Mouse (Mus musculus): ENCODE measurements around the gene Alx3. TPM values are rescaled to one million over a fixed set of nuclear protein-coding genes. Genes with fewer than 3 reads are reported as not detected.

Alx3 gene
- polyA plus RNA-seq, 1 experiment = not detected

DNA sequence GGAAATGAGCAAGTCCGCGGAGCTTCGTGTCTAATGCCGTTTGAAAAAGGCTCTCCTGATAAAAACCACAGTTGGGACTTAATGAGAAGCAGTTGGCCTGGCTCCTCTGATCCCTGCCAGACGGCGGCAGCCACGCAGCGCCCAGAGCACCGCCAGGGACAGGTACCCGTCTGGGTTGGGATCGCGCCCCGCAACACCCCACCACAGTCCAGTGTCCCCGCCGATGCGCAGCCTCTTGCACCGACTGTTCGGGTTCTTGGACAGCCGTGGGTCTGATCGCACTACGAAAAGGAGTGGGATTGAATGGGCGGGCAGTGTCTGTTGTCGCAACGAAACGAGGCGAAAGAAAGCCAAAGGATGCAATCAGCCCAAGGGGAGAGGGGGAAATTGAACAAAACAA is 1.7 kb downstream of the Alx3 start:
- Histone ChIP-seq H3K27me3 (ENCODE audit: control insufficient read depth, insufficient read depth, insufficient read length) (peaks cover 78% of the 10 kb centered on the region), H3K36me3 (ENCODE audit: control insufficient read depth, insufficient read depth) (no peaks in the 10 kb centered on the region), H3ac (ENCODE audit: control insufficient read depth, insufficient read length, low read depth) (no peak overlapping the region), H3K79me2 (ENCODE audit: control insufficient read depth, insufficient read depth) (no peaks in the 10 kb centered on the region), H3K79me3 (ENCODE audit: low read depth) (no peaks in the 10 kb centered on the region), H3K4me3 (ENCODE audit: insufficient read depth, poor library complexity, severe bottlenecking) (no peak overlapping the region)
- no peak for TF ChIP-seq CTCF (IDR thresholded peaks at IDR 0.05; ENCODE audit: control insufficient read depth, insufficient read depth, insufficient read length)
- no peak for TF ChIP-seq CEBPB (IDR thresholded peaks at IDR 0.05; ENCODE audit: low read depth)
- no peak for TF ChIP-seq FOSL1 (IDR thresholded peaks at IDR 0.05; ENCODE audit: insufficient read depth, low read length, poor library complexity, severe bottlenecking)
- no peak for TF ChIP-seq USF1 (IDR thresholded peaks at IDR 0.05; ENCODE audit: low read depth)
- TF ChIP-seq MYOG (IDR thresholded peaks at IDR 0.05; ENCODE audit: control insufficient read depth, extremely low read depth, insufficient read length) = no peak
- TF ChIP-seq MYOD1 (IDR thresholded peaks at IDR 0.05; ENCODE audit: control insufficient read depth, insufficient read length, low read depth) = no peak
- no peak for TF ChIP-seq MAX (IDR thresholded peaks at IDR 0.05)

DNA sequence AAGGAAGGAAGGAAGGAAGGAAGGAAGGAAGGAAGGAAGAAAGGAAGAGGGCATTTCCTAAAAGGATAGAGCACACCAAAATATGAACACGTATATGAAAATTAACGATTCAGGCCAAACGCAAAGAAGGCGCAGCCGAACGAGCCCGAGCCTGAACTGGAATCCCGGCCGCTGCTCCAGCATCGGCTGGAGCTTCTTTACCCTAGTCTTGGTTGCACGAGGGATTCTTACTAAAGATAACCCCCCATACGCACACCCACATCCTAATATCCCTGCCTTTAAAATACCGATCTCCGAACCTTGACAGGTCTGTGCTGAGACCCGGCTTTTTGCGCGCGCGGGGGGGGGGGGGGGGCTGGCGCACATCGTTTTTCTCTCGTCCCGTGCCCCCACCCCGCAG is 2.3 kb downstream of the Alx3 start:
- no peak for TF ChIP-seq MAX (IDR thresholded peaks at IDR 0.05)
- TF ChIP-seq CTCF (IDR thresholded peaks at IDR 0.05; ENCODE audit: control insufficient read depth, insufficient read depth, insufficient read length) = no peak
- no peak for TF ChIP-seq FOSL1 (IDR thresholded peaks at IDR 0.05; ENCODE audit: insufficient read depth, low read length, poor library complexity, severe bottlenecking)
- no peak for TF ChIP-seq USF1 (IDR thresholded peaks at IDR 0.05; ENCODE audit: low read depth)
- no peak for TF ChIP-seq MYOD1 (IDR thresholded peaks at IDR 0.05; ENCODE audit: control insufficient read depth, insufficient read length, low read depth)
- H3K4me3 ChIP-seq (ENCODE audit: insufficient read depth, poor library complexity, severe bottlenecking) = no peak overlapping the region
- H3ac ChIP-seq (ENCODE audit: control insufficient read depth, insufficient read length, low read depth) = no peak overlapping the region
- no peaks in the 10 kb centered on the region for H3K79me3 ChIP-seq (ENCODE audit: low read depth)
- H3K36me3 ChIP-seq (ENCODE audit: control insufficient read depth, insufficient read depth) = no peaks in the 10 kb centered on the region
- H3K27me3 ChIP-seq (ENCODE audit: control insufficient read depth, insufficient read depth, insufficient read length) = peaks cover 81% of the 10 kb centered on the region
- H3K79me2 ChIP-seq (ENCODE audit: control insufficient read depth, insufficient read depth) = no peaks in the 10 kb centered on the region

DNA sequence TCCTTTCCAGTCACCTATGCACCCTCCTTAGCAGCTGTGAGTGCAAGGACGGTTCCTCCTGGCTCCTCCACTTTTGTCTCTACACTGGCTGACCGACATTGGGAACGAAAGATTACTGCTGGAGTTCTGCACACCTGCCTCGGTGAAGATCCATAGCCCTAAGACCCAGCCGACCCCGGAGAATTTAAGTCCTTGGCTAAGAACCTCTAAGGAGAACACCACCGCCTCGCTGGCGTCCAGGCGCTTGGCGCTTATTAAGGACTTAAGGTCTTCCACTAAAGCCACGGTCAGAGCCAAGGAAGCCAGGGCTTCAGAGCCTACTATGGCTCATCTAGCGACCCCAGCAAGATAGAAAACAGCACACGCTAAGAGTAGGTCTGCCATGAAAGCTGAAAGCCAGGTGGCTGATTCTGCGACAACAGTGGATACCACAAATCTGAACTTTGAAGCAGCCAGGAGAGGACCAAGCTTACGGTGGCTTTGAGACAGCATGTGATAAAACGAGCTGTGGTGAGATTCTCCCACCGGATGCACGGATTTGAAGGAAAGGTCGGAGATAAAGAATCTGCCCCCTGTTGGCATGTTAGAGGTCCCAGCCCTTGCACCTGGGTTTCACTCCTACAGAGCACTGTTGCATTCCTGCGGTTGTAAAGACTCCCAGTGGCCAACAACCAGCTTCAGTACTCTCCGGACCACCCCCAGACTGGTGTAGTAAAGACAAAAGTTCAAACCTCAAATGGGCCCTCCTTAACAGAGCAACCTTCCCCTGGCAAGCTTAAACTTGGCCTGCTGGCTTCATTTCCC is 3.0 kb downstream of the Alx3 start:
- H3K36me3 ChIP-seq (ENCODE audit: control insufficient read depth, insufficient read depth) = no peaks in the 10 kb centered on the region
- H3ac ChIP-seq (ENCODE audit: control insufficient read depth, insufficient read length, low read depth) = no peak overlapping the region
- TF ChIP-seq CTCF (IDR thresholded peaks at IDR 0.05; ENCODE audit: control insufficient read depth, insufficient read depth, insufficient read length) (no peak), MYOD1 (IDR thresholded peaks at IDR 0.05; ENCODE audit: control insufficient read depth, insufficient read length, low read depth) (no peak), CEBPB (IDR thresholded peaks at IDR 0.05; ENCODE audit: low read depth) (no peak), MYOG (IDR thresholded peaks at IDR 0.05; ENCODE audit: control insufficient read depth, extremely low read depth, insufficient read length) (no peak), MAX (IDR thresholded peaks at IDR 0.05) (no peak), USF1 (IDR thresholded peaks at IDR 0.05; ENCODE audit: low read depth) (no peak), FOSL1 (IDR thresholded peaks at IDR 0.05; ENCODE audit: insufficient read depth, low read length, poor library complexity, severe bottlenecking) (no peak)
- H3K79me3 ChIP-seq (ENCODE audit: low read depth) = no peaks in the 10 kb centered on the region
- H3K4me3 ChIP-seq (ENCODE audit: insufficient read depth, poor library complexity, severe bottlenecking) = no peak overlapping the region
- H3K27me3 ChIP-seq (ENCODE audit: control insufficient read depth, insufficient read depth, insufficient read length) = peaks cover 82% of the 10 kb centered on the region
- H3K79me2 ChIP-seq (ENCODE audit: control insufficient read depth, insufficient read depth) = no peaks in the 10 kb centered on the region

DNA sequence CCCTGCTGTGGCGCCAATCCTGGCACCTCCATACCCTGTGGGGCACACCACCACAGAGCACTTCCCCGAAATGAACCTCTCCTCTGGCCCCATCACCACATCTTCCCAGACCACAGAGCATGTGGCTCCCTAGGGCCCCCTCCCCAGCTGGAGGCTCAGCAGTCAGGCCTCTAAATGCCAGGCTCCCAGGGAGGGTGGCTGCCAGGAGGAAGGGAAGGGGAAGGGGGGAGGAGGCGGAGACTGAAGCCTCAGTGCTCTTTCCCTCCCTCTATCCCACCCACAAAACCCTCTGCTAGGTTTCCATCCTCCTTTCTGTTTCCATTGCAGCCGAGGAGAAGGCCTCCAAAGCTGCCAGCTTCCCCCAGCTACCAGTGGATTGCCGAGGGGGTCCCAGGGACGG is 5.3 kb downstream of the Alx3 start:
- no peak for TF ChIP-seq MAX (IDR thresholded peaks at IDR 0.05)
- TF ChIP-seq USF1 (IDR thresholded peaks at IDR 0.05; ENCODE audit: low read depth) = no peak
- no peak for TF ChIP-seq CTCF (IDR thresholded peaks at IDR 0.05; ENCODE audit: control insufficient read depth, insufficient read depth, insufficient read length)
- TF ChIP-seq MYOG (IDR thresholded peaks at IDR 0.05; ENCODE audit: control insufficient read depth, extremely low read depth, insufficient read length) = no peak
- no peak for TF ChIP-seq CEBPB (IDR thresholded peaks at IDR 0.05; ENCODE audit: low read depth)
- Histone ChIP-seq H3K36me3 (ENCODE audit: control insufficient read depth, insufficient read depth) (no peaks in the 10 kb centered on the region), H3K4me3 (ENCODE audit: insufficient read depth, poor library complexity, severe bottlenecking) (no peak overlapping the region), H3K79me2 (ENCODE audit: control insufficient read depth, insufficient read depth) (no peaks in the 10 kb centered on the region), H3ac (ENCODE audit: control insufficient read depth, insufficient read length, low read depth) (no peak overlapping the region), H3K27me3 (ENCODE audit: control insufficient read depth, insufficient read depth, insufficient read length) (peaks cover 75% of the 10 kb centered on the region), H3K79me3 (ENCODE audit: low read depth) (no peaks in the 10 kb centered on the region)

DNA sequence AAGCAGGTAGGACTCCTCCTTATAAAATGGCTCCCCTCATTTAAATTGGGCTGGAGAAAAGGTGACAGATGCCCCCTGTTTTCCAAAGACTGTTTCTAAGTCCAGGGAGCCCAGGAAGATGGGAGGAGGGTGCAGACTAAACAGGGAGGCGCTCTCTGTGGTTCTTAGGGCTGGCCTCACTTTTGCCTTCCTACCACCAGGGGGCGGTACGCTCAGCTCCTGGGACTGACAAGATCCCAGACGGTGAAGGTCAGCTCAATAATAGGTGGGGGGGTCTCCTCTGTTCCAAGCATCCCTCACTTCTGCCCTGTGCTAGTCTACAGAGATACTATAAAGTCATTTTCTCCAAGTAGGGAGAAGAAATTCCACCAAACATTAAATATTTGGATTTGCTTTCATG is 10.5 kb downstream of the Alx3 start:
- Histone ChIP-seq H3K4me3 (ENCODE audit: insufficient read depth, poor library complexity, severe bottlenecking) (no peak overlapping the region), H3K79me2 (ENCODE audit: control insufficient read depth, insufficient read depth) (no peaks in the 10 kb centered on the region), H3ac (ENCODE audit: control insufficient read depth, insufficient read length, low read depth) (no peak overlapping the region), H3K27me3 (ENCODE audit: control insufficient read depth, insufficient read depth, insufficient read length) (peaks cover 30% of the 10 kb centered on the region), H3K36me3 (ENCODE audit: control insufficient read depth, insufficient read depth) (no peaks in the 10 kb centered on the region), H3K79me3 (ENCODE audit: low read depth) (no peaks in the 10 kb centered on the region)
- TF ChIP-seq USF1 (IDR thresholded peaks at IDR 0.05; ENCODE audit: low read depth) (no peak), MYOD1 (IDR thresholded peaks at IDR 0.05; ENCODE audit: control insufficient read depth, insufficient read length, low read depth) (no peak), CTCF (IDR thresholded peaks at IDR 0.05; ENCODE audit: control insufficient read depth, insufficient read depth, insufficient read length) (peak; percentile 69)

DNA sequence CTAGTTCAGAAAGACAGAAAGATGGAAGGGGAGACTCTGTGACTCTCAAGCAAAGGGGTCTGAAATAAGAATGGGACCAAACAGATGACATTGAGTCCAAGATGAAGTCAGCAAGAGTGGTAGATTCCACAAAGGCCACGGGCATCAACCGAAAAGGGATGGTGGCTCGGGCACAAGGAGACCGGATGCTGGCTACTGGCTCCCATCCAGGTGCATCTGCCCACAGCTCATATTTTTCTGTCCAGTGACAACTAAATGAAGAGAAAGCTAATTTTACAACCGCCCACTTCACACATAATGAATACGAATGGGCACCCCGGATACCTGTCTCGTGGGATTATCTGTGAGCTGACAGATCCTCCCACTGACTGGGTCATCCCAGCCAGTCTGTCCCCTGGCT is 12.4 kb downstream of the Alx3 start:
- Histone ChIP-seq H3ac (ENCODE audit: control insufficient read depth, insufficient read length, low read depth) (no peak overlapping the region), H3K27me3 (ENCODE audit: control insufficient read depth, insufficient read depth, insufficient read length) (peaks cover 13% of the 10 kb centered on the region), H3K79me2 (ENCODE audit: control insufficient read depth, insufficient read depth) (no peaks in the 10 kb centered on the region), H3K36me3 (ENCODE audit: control insufficient read depth, insufficient read depth) (peaks cover 4% of the 10 kb centered on the region), H3K4me3 (ENCODE audit: insufficient read depth, poor library complexity, severe bottlenecking) (no peak overlapping the region), H3K79me3 (ENCODE audit: low read depth) (no peaks in the 10 kb centered on the region)
- TF ChIP-seq MYOD1 (IDR thresholded peaks at IDR 0.05; ENCODE audit: control insufficient read depth, insufficient read length, low read depth) (no peak), FOSL1 (IDR thresholded peaks at IDR 0.05; ENCODE audit: insufficient read depth, low read length, poor library complexity, severe bottlenecking) (no peak), CEBPB (IDR thresholded peaks at IDR 0.05; ENCODE audit: low read depth) (no peak), CTCF (IDR thresholded peaks at IDR 0.05; ENCODE audit: control insufficient read depth, insufficient read depth, insufficient read length) (no peak), MYOG (IDR thresholded peaks at IDR 0.05; ENCODE audit: control insufficient read depth, extremely low read depth, insufficient read length) (no peak), USF1 (IDR thresholded peaks at IDR 0.05; ENCODE audit: low read depth) (no peak), MAX (IDR thresholded peaks at IDR 0.05) (no peak)
